Mouse (Mus musculus): ENCODE data around the gene Tulp3.

Gene Tulp3

DNA sequence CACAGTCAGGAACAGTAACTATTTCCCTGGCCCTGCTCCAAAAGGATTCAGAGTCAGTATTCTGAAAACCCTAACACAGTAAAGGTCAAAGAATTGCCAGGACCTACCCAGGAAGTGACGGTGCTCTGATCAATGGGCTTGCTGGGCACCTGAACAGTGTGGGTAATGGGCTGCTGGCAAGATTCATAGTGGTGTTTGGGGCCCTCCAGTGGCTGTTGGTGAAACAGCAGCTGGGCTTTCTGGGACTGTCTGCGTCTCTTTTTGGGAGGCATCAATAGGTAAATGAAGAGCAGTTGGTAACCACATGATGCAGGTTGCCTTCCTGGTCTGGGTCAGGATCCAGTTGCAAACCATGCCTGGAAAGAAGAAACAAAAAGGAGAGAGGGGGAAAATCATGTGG is 3.3 kb upstream of the Tulp3 start:
- peak; percentile 82 for DNase-seq (ENCODE audit: low read depth)

DNA sequence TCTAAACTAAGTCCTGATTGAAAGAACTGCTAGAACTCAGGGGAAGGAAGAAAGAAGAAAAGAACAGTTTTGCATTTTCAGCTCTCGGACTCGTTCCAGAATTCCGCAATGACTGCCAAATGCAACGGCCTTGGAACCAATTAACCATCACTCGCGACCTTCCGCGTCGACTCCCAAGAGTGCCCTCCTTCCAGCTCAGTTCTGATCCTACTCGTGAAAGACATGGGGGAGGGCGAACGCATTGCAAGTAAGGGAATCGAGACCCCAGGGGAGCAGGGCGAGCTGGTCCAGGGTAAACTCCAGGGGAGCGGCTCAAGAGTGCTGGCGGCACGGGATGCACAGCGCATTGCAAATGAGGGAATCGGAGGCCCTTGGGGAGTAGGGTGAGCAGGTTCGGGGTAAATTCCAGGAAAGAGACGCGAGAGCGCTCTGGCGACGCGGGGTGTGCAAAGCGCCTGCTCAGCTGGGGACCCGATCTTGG is 410 bp downstream of the Tulp3 start:
- DNase-seq (ENCODE audit: low read depth), result no peak

DNA sequence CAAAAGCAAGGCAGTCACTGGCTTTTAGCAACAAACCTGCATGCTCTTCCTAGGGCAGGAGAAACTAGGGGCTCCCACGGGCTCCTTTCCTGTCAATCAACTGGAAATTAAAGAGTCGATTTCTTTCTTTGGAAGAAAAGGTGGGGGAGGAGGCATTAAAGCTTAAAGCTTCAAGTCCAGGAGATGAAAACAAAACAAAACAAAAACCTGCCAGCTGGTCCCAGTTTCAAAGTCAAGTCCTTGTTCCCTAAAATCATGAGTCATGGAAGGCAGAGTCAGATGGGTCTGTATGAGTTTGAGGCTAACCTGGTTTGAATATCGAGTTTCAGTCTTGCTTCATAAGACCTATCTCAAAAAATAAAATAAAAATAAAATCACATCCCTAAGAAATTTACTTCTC is 1.5 kb downstream of the Tulp3 start:
- DNase-seq (ENCODE audit: low read depth), result no peak

DNA sequence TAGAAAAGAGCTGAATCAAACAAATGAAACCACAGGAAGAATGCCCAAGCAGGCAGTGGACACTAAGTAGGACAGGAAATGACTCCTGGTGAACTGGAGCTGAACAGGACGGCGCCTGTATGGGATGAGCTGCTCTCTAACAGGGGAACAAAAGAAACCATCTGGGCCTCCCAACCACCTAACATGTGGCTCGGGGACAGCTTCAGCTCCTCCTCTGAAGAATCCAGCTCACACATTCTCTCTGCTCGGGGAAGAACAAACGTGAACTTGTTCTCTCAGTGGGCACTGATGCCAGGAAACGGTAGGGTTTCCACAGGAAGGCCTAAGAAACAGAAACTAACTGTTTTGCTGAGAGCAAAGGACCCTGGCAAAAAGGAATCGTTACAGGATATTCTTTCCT is 5.9 kb downstream of the Tulp3 start:
- DNase-seq (ENCODE audit: low read depth), result no peak

DNA sequence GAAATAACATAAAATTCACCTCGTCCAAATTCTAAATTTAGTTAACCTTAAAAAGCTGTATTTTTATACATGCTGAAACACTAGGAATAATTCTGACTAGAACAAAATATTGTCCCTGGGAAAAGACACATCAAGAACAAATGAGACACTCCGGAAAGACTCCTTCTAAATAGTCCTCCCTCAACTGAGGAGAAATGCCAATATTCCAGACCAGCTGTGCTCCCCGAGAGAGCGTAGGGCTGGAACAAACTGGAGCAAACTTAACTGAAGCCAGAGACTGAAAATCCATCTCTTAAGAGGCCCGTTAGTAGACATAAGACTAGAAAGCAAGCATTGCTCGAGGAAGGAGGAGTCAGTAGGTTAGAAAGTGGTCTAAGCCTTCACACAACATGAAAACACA is 8.9 kb downstream of the Tulp3 start:
- DNase-seq (ENCODE audit: low read depth), result no peak

DNA sequence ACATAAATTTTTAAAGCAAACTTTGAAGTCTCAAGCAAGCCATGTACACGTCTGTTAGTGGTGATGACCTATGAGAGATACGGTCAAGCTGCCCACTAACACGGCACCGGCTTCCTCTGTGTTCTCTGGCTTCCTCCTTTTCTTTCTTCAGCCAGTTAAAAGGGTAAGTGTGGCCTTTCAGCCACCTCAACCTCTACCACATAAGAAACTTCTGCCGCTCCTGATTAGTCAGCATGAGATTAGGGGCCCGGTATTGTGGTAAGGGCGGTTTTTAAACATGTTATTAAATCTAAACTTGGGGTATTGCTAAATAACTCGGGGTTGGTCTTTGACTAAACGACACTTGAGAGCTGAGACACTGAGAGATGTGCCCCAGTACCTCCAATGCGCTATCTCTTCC is 10.0 kb downstream of the Tulp3 start:
- DNase-seq (ENCODE audit: low read depth), result no peak

DNA sequence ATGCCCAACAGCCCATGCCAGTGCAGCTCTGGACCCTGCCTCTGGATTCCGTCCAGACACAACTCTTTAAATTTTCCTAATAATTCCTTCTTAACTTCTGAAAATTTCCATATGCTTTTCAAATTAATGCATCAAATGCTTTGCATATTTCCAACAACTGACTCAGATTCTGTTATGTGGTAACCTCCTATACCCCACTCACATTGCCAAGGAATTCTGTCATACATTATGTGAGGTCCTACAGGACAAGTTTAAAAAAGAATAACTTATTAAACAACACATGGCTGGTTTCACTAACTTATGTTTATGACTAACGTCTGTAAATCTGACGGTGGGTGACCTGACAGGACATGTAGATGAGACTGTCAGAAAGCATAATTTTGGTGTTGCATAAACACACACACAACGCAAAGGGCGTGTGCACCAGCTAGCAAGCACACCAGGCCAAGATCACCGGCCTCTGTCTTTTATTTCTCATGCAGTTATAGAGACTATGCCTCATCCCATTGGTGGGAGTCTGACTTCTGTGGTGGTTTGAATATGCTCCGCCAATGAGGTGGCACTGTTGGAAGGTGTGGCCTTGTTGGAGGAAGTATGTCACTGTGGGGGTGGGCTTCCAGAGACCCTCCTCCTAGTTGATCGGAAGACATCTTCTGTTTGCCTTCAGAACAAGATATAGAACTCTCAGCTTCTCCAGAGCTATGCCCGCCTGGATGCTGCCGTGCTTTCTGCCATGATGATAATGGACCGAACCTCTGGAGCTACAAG is 13.5 kb downstream of the Tulp3 start:
- DNase-seq (ENCODE audit: low read depth), result no peak

DNA sequence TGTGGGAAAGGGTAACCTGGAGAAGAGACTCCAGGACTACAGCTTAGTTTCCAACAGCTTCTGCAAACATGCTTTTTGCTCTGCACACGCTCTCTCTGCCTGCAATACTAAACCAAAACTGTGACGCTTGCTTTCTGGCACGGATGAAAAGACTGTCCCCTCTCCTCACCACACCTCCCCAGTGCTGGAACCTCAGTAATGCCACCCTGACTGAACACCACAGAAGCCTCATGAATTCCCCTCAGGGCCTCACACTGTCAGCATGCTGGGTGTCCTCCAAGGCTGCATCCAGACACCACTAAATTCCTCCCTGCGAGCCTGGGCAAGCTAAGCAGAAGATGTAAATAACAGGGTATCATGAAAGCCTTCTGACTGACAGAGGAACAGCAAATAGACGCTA is 16.8 kb downstream of the Tulp3 start:
- no peak for DNase-seq (ENCODE audit: low read depth)

DNA sequence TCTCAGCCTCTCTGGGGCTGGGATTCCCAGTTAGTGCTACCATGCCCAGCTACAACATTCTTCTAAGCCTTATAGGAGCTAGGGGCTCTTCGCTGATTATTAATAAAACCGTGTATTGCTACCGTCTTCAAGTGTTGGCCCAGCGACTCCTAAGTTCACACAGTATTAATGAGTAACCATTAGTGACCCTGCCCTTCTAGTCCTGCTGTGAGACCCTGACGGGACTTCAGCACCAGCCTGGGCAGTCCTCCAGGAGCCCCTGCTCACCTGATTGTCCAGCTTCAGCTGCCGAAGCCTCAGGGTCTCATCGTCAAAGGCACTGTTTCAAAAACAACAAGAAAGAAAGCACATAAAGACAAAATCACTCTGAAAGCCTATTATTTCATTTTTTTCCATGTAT is 18.2 kb downstream of the Tulp3 start:
- no peak for DNase-seq (ENCODE audit: low read depth)

DNA sequence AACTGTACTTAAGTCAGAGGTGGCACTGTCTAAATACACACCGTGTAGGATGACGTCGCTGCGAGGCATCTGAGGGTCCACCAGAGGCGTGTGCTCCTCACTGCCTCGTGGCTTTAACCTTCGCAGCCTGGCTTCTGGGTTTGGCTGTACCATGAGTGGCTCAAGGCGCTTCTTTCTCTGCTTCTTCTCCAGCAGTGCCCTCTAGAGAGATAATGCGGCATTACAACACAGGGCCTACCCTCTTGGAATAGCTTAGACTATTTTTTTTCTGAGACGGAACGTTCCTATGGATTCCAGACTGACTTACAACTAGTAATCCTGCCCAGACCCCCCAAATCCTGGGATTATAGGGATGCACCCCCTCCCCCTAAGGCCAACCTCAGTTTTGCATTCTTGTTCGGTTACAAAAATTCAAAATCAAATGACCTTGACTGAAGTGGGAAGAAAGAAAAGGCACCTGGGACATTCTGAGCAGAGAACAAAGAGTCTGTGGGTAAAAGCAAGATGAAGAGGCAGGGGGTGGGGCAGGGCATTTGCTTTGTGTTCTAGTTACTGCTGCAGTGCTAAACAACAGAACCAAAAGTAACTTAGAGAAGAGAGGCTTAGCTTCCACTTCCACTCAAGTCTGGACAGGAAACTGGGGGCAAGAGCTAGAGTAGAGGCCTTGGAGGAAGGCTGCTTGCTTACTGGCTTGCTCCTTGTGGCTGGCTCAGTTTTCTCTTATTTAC is 21.1 kb downstream of the Tulp3 start:
- peak; percentile 87 for DNase-seq (ENCODE audit: low read depth)

DNA sequence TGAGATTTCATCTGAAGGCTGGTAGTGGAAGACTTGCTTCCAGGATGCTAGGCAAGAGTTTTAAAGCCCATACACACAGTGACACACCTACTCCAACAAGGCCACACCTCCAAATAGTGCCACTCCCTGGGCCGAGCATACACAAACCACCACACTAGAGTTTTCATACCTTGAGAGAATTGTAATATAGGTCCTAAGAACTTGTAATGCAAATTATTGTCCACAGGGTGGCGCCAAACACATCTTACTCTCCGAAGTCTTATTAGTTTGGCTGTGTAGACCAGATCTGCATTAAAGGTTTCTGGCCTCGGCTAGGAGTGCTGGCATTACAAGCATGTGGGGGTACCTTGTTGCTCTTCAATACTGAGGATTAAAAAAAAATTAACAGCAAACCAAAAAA is 37.3 kb downstream of the Tulp3 start:
- DNase-seq (ENCODE audit: low read depth), result peak; percentile 84

DNA sequence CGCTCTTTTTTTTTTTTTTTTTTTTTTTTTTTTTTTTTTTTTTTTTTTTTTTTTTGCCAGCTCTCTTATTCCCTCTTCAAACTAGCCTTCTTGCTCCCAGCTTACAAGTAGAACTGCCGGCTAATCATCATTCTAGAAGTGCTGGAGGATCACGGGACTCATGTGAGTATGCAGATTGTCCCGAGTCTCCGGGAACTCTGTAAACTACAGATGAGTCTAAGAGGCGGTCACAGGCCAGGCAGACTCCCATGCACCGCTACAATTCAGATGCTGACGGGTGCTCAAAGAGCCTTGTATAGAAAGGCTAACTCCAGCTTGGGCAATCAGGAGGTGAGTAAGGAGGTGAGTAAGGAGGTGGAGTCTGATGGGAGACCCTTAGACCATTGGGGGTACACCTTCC is 40.1 kb downstream of the Tulp3 start:
- DNase-seq (ENCODE audit: low read depth), result no peak

DNA sequence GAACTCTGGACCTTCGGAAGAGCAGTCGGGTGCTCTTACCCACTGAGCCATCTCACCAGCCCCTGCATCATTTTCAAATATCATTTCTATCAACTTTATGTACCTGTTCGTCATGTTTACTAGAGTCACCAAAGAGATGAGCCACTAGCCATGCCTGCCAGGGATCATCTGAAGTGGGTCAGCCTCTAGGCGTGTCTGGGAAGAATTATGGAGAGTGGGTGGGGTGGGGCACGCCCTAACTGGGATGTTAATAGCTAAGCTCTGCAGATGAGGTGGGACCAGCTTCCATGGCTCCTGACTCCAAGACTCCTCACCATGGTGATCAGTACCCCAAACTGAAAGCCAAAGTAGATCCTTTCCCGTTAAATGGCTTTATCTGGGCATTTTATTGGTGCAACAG is 40.9 kb downstream of the Tulp3 start:
- no peak for DNase-seq (ENCODE audit: low read depth)

DNA sequence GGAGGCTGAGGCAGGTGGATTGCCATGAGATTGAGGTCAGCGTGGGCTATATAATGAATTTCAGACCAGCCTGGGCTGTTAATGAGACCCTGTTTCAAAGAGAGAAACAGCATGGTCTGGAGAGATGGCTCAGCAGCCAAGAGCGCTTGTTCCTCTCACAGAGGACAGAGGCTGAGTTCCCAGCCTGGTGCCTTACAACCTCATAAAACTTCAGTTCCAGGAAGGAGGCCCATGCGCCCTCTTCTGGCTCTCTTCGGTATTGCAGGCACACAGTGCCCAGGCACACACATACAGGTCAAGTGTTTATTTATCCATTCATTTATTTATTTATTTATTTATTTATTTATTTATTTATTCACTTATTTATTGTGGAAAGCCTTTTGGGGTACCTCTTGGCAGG is 47.3 kb downstream of the Tulp3 start:
- peak; percentile 64 for DNase-seq (ENCODE audit: low read depth)

DNA sequence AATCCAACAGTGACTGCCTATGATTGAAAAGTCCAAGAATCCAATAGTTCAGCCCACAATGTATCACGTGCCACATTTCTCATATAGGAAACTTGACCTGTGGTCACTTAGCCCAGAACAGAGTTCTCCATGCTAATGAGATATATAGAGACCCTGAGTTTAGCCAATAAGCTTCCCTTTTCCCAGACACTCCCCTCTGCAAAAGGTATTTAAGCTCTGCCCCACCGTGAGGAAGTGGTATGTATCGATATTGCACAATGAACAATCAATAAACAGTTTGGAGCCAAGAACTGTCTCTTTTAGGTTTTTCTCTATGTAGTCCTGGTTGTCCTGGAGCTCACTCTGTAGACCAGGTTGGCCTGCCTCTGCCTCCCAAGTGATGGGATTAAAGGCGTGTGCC is 50.9 kb downstream of the Tulp3 start:
- DNase-seq (ENCODE audit: low read depth), result no peak

DNA sequence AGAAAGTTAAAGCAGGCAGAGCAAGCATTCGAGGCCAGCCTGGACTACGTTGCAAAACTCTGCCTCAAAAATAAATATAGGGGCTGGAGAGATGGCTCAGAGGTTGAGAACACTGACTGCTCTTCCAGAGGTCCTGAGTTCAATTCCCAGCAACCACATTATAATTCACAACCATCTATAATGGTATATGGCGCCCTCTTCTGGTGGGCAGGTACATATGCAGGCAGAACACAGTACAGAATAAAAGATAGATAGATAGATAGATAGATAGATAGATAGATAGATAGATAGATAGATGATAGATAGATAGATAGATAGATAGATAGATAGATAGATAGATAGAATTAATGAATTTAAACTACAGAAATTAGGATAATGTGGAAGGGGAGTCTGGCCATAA is 53.0 kb downstream of the Tulp3 start:
- peak; percentile 9 for DNase-seq (ENCODE audit: low read depth)

DNA sequence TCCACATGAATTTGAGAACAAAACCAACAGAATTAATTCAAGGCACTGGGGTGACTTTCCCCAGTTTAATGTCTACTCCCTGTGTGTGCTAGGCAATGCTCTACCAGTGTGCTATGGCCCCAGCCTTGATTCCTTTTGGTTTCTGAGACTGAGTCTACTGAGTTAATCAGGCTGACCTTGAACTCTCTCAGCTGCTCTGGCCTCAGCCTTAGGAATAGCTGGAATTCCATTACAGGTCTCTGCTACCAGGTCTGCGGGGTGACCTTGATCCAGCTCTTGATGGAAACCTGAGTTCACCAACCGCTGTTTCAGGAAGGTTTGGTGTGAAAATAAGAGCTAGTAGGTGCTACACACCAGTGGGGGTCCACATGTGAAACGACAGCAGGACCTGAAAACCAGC is 53.8 kb downstream of the Tulp3 start:
- no peak for DNase-seq (ENCODE audit: low read depth)

DNA sequence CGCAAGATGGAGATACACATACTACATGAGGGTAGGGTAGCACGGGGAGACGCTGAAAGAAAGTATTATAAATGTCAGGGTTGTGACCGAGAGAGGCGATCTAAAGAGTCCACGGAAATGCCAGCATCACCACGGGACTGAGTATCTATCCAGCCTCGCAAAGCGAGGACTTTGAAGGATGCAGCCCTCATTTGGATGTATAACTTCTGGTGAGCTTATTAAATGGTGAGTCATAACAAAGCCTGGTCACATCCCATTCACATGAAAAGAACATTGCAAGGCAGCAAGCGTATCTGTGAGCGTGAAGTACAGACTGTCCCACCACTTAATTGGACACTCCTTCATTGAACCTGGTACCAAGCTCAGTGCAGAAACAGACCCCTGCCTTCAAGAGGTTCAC is 54.2 kb downstream of the Tulp3 start:
- DNase-seq (ENCODE audit: low read depth), result no peak

DNA sequence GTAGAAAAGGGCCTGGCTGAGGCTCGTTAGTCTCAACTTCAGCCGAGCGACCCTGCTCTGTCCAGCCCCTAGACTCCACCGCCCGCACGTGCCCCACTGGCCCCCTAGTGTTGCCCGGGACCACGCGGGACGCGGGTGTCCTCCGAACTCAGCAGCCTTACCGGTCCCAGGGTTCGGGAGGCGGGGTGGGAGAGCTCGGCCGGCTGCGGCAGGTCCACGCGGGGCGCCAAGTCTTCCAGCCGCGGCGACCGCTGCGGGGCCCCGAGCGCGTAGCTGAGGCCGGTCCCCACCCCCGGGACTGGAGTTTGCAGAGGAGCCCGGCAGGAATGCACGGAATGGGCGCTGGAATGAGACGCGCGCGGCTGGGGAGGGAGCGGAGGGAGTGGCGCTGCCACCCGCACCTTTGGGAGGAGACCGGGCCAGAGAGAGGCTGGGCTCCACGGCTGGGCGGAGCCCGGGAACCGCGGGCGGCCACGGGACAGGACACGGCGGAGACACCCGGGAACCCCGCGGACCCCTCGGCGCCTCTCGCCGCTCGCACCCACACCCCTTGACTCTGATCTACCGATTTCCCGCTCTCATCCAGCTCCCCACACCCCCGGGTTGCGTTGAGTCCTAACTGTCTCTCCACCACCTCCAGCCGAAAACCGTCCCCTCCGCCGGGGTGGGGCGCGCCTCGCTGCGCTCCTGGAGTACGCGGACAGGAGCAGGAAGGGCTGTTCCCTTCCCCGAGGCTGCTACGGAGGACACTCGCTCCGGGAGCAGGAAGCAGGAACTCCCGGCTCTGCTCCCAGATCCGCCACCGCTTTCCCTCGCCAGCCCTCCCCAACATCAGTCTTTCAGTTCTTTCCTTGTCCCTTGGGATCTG is 55.3 kb downstream of the Tulp3 start, which contains the start of gene Tead4:
Gene Tead4, minus strand, starts transcription at position 690 of the 868 bp plus-strand sequence.
- no peak for DNase-seq (ENCODE audit: low read depth)

DNA sequence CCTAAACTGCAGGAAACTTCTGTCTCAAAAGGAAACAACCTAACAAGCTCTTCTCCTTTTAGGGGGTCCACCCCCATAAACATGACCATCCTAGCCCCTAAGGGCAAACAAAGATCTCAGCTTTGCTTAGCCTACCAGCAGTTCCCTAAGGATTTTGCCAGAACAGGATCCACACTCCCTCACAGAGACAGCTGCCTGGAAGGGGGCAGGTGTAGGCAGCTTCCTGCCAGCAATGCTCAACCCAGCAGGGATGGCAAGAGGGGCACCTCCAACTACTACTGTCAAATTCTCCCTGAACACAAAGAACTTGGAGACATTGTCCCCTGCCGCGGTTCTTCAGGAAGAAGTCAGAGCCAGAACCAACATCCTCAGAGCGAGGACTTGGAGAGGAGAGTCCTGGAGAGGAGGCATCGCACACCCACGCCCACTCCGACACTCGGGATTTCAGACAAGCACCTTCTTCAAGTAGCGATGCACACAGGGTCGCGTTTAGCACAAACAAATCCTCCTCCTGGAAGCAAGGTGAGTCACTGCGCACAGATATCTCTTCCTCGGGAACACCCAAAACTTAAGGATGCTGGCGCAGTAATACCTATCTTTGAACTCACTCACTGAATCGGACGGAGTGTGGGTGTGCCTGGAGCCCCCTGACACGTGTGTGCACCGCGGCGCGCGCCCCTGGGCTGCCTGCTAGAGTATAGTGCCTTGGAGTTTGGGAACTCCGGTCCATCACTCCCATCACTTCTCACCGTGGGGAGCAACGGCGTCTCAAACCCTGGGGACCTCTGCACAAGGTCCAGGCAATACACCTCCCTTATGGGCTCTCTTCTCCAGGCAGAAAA is 56.1 kb downstream of the Tulp3 start:
- no peak for DNase-seq (ENCODE audit: low read depth)

DNA sequence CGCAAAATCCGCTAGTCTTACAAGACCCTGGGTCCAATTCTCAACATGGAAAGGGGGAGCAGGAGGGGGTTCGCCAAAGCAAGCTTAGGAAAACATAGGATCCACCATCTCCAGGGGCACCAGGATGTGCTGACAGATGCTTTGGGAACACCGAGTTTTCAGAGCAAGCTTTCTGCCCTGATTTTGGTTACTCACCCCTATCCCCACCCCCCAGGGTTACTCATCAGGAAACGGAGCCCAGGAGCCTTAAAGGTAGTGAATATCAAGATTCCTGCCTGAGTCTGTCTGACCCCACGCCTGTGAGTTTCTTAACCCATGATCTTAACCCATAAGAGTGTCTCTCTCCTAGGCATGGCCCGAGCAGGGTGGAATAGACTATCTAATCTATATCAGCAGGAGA is 57.4 kb downstream of the Tulp3 start:
- no peak for DNase-seq (ENCODE audit: low read depth)

Measured in naive thymus-derived CD4-positive, alpha-beta T cell, adult 2 months (primary cell).